8 mouse cellular contexts compared by ENCODE assay signal in the genomic region with DNA sequence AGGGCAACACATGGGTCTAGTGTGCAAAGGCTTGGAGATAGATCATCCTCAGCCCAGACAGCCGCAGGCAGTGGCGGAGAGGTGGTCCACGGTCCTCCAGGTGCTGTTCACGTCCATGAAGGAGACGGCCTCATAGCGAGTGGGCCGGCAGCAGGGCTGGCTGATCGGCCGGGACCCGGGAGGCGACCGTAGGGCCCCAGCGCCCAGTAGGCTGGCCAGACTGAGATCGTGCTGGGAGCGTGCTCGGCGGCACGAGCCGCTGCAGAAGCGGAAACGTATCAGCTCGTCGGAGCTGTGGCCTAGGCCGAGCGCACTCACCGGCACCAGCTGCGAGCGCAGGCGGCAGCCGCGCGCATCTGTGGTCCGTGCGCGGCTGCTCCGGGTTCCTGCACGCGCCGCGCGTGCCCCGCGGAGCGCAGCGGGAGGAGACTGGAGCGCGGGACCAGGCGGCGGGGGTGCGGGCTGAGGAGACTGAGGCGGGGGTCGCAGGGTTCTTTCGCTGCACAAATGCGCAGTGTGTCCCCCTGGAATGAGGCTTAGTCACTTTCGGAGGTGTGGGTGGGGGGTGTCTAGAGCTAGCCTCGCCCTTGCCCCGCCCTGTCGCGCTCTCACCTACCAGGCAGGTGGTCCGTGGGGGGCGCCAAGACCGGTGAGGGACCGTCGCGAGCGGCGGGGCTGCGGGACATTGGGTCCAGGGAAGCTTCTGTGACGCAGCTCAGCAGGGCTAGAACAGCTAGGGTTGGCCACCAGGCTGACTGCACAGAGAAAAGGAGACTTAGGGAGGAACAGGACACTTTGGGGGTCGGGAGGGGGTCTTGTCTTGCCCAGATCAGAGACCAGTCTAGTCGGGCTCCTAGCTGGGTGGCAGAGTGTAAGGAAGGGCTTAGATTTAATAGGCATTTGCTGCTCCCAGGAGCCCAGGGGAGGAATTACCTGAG. TPM values are rescaled to one million over a fixed set of nuclear protein-coding genes. Genes with fewer than 3 reads are reported as not detected.
DNase-seq lines count a peak whose midpoint lies in the region; ATAC-seq and TF ChIP-seq lines count a peak whose summit lies in the region.

No protein-coding gene starts in this region.

- peak; percentile 64 for ATAC-seq in embryonic facial prominence, embryonic 14.5 days (ENCODE audit: low read depth)
- ATAC-seq in intestine, embryonic 14.5 days (replicated peaks; ENCODE audit: low FRiP score, low TSS enrichment, low read depth) = peak; percentile 51
- ATAC-seq in liver, embryonic 14.5 days (ENCODE audit: insufficient read depth) = no peak
- 0 out of 2 replicates have a peak, but pooled peaks have one; percentile 35 for ATAC-seq in neutrophil, adult 5-6 weeks (ENCODE audit: extremely low read depth, insufficient number of reproducible peaks, low FRiP score, poor library complexity, severe bottlenecking)
- ATAC-seq in activated CD4-positive, CD25-positive, alpha-beta regulatory T cell, adult 4 months = no peak

- H3K36me3 ChIP-seq in embryonic facial prominence, embryonic 14.5 days (ENCODE audit: control insufficient read depth, insufficient read depth, low read length) = no peaks in the 10 kb centered on the region; the same call in 1 of the 2 replicates
- H3K36me3 ChIP-seq in intestine, embryonic 14.5 days (ENCODE audit: control insufficient read depth, insufficient read depth, low read length) = no peaks in the 10 kb centered on the region
- no peaks in the 10 kb centered on the region for H3K36me3 ChIP-seq in liver, embryonic 14.5 days (replicated peaks; ENCODE audit: control insufficient read depth, insufficient read depth, low read depth)

- peak overlapping the region; percentile 61 for H3K9ac ChIP-seq in embryonic facial prominence, embryonic 14.5 days (ENCODE audit: low read depth, low read length)
- peak overlapping the region; percentile 45 for H3K9ac ChIP-seq in intestine, embryonic 14.5 days (ENCODE audit: low read length)
- H3K9ac ChIP-seq in liver, embryonic 14.5 days (replicated peaks) = no peak overlapping the region

- H3K4me3 ChIP-seq in embryonic facial prominence, embryonic 14.5 days (ENCODE audit: low read depth, low read length) = peak overlapping the region; percentile 50
- H3K4me3 ChIP-seq in intestine, embryonic 14.5 days (ENCODE audit: low read depth, low read length) = peak overlapping the region; percentile 40
- peak overlapping the region; percentile 31 to 58 for H3K4me3 ChIP-seq in liver, embryonic 14.5 days (ENCODE audit: insufficient read depth in 1 of 2, low read depth in 2 of 2, low read length in 2 of 2)

- no peak overlapping the region for H3K27ac ChIP-seq in embryonic facial prominence, embryonic 14.5 days (replicated peaks; ENCODE audit: low read depth, low read length)
- H3K27ac ChIP-seq in intestine, embryonic 14.5 days (ENCODE audit: low read depth) = no peak overlapping the region
- H3K27ac ChIP-seq in liver, embryonic 14.5 days = no peak overlapping the region

- H3K4me2 ChIP-seq in embryonic facial prominence, embryonic 14.5 days (ENCODE audit: low read depth, low read length) = peak overlapping the region; percentile 98
- H3K4me2 ChIP-seq in intestine, embryonic 14.5 days (ENCODE audit: low read length) = peak overlapping the region; percentile 92
- peak overlapping the region; percentile 64 for H3K4me2 ChIP-seq in liver, embryonic 14.5 days (ENCODE audit: low read depth)

- TF ChIP-seq EP300 in liver, embryonic 14.5 days (IDR thresholded peaks at IDR 0.05; ENCODE audit: low read depth) = no peak

- H3K4me1 ChIP-seq in embryonic facial prominence, embryonic 14.5 days (ENCODE audit: control insufficient read depth, insufficient read depth, low read length) = peaks cover 15% of the 10 kb centered on the region; the same call in 1 of the 2 replicates
- peaks cover 20% of the 10 kb centered on the region for H3K4me1 ChIP-seq in intestine, embryonic 14.5 days (replicated peaks; ENCODE audit: control insufficient read depth, insufficient read depth, low read length)
- peaks cover 16 to 32% of the 10 kb centered on the region in 2 experiments for H3K4me1 ChIP-seq in liver, embryonic 14.5 days (replicated peaks; ENCODE audit: control insufficient read depth in 2 of 2, insufficient read depth in 2 of 2, low read length in 1 of 2)

- peak; percentile 49 for DNase-seq in gastrocnemius, postnatal 10 days
- no peak for DNase-seq in gastrocnemius, adult 18-20 months (ENCODE audit: low spot score)
- peak; percentile 68 for DNase-seq in ZHBTc4 (ENCODE audit: low read depth, low spot score)
- DNase-seq in embryonic facial prominence, embryonic 14.5 days (ENCODE audit: low spot score) = peak; percentile 75
- DNase-seq in intestine, embryonic 14.5 days (ENCODE audit: low spot score) = peak; percentile 73
- no peak for DNase-seq in liver, embryonic 14.5 days (ENCODE audit: low read depth in 3 of 3, low spot score in 3 of 3)

- TF ChIP-seq CTCF in liver, embryonic 14.5 days (IDR thresholded peaks at IDR 0.05; ENCODE audit: low read depth) = no peak

- under 1% methylated on average over 28 of the region's 71 CpGs for WGBS in embryonic facial prominence, embryonic 14.5 days
- WGBS in intestine, embryonic 14.5 days = 2% methylated on average over 66 of the region's 71 CpGs
- 4% methylated on average over 71 of the region's 71 CpGs for WGBS in liver, embryonic 14.5 days (ENCODE audit: insufficient replicate concordance)

- no peaks in the 10 kb centered on the region for H3K9me3 ChIP-seq in embryonic facial prominence, embryonic 14.5 days (ENCODE audit: control insufficient read depth, low read length)
- H3K9me3 ChIP-seq in intestine, embryonic 14.5 days (ENCODE audit: control insufficient read depth, low read length) = no peaks in the 10 kb centered on the region
- H3K9me3 ChIP-seq in liver, embryonic 14.5 days (ENCODE audit: control insufficient read depth, low read length) = peaks cover 3% of the 10 kb centered on the region

- peaks cover 34% of the 10 kb centered on the region for H3K27me3 ChIP-seq in embryonic facial prominence, embryonic 14.5 days (replicated peaks; ENCODE audit: control insufficient read depth, insufficient read depth, low read length)
- peaks cover 36% of the 10 kb centered on the region for H3K27me3 ChIP-seq in intestine, embryonic 14.5 days (replicated peaks; ENCODE audit: control insufficient read depth, insufficient read depth, low read length)
- peaks cover 63% of the 10 kb centered on the region for H3K27me3 ChIP-seq in liver, embryonic 14.5 days (ENCODE audit: control insufficient read depth, insufficient read depth, low read length)

RNA-seq across cellular contexts. Expression of a gene that starts 2.7 kb away (rescaled TPM):
- total RNA-seq in gastrocnemius, postnatal 10 days (2021) = 1 to 10 TPM in 1 of 2 experiments, under 1 TPM in 1; 0.68 to 1.1 TPM
- total RNA-seq in gastrocnemius, adult 18-20 months (2021) = under 1 TPM; 0.19 to 0.27 TPM
- polyA plus RNA-seq in embryonic facial prominence, embryonic 14.5 days (2014; fragmentation: Nextera tagmentation; extraction: Ambion mirVana) = 2.1 and 2.8 TPM in 2 replicates
- polyA plus RNA-seq in intestine, embryonic 14.5 days (2014; fragmentation: Nextera tagmentation; extraction: Ambion mirVana) = 7.0 and 7.2 TPM in 2 replicates
- 0.92 and 1.3 TPM in 2 replicates for polyA plus RNA-seq in liver, embryonic 14.5 days (2012; rRNA removed)
- 1.8 and 3.0 TPM in 2 replicates for polyA plus RNA-seq in liver, embryonic 14.5 days (2014; fragmentation: Nextera tagmentation; extraction: Ambion mirVana)
- total RNA-seq in neutrophil, adult 5-6 weeks (2017) = not detected in 2 replicates
- not detected for polyA plus RNA-seq in activated CD4-positive, CD25-positive, alpha-beta regulatory T cell, adult 4 months (2017; shearing (Covaris generic))

RNA-seq across cellular contexts. Expression of a gene that starts 12.0 kb away (rescaled TPM):
- 100 to 1,000 TPM; 146 to 154 TPM for total RNA-seq in gastrocnemius, postnatal 10 days (2021)
- total RNA-seq in gastrocnemius, adult 18-20 months (2021) = 100 to 1,000 TPM; 262 to 289 TPM
- 38.2 and 40.6 TPM in 2 replicates for polyA plus RNA-seq in embryonic facial prominence, embryonic 14.5 days (2014; fragmentation: Nextera tagmentation; extraction: Ambion mirVana)
- polyA plus RNA-seq in intestine, embryonic 14.5 days (2014; fragmentation: Nextera tagmentation; extraction: Ambion mirVana) = 43.2 and 43.3 TPM in 2 replicates
- 15.4 and 16.8 TPM in 2 replicates for polyA plus RNA-seq in liver, embryonic 14.5 days (2012; rRNA removed)
- polyA plus RNA-seq in liver, embryonic 14.5 days (2014; fragmentation: Nextera tagmentation; extraction: Ambion mirVana) = 14.9 and 18.2 TPM in 2 replicates
- 15.5 and 15.9 TPM in 2 replicates for total RNA-seq in neutrophil, adult 5-6 weeks (2017)
- 10 to 100 TPM; 13.7 to 15.6 TPM for polyA plus RNA-seq in activated CD4-positive, CD25-positive, alpha-beta regulatory T cell, adult 4 months (2017; shearing (Covaris generic))

RNA-seq across cellular contexts. Expression of a gene that starts 35.0 kb away (rescaled TPM):
- 1 to 10 TPM; 3.1 to 3.3 TPM for total RNA-seq in gastrocnemius, postnatal 10 days (2021)
- total RNA-seq in gastrocnemius, adult 18-20 months (2021) = 1 to 10 TPM; 3.1 to 3.2 TPM
- polyA plus RNA-seq in embryonic facial prominence, embryonic 14.5 days (2014; fragmentation: Nextera tagmentation; extraction: Ambion mirVana) = 13.4 and 15.0 TPM in 2 replicates
- 20.0 and 23.1 TPM in 2 replicates for polyA plus RNA-seq in intestine, embryonic 14.5 days (2014; fragmentation: Nextera tagmentation; extraction: Ambion mirVana)
- 6.8 and 6.9 TPM in 2 replicates for polyA plus RNA-seq in liver, embryonic 14.5 days (2012; rRNA removed)
- polyA plus RNA-seq in liver, embryonic 14.5 days (2014; fragmentation: Nextera tagmentation; extraction: Ambion mirVana) = 5.1 and 6.3 TPM in 2 replicates
- 10.6 and 11.8 TPM in 2 replicates for total RNA-seq in neutrophil, adult 5-6 weeks (2017)
- 10 to 100 TPM; 21.1 to 25.4 TPM for polyA plus RNA-seq in activated CD4-positive, CD25-positive, alpha-beta regulatory T cell, adult 4 months (2017; shearing (Covaris generic))

RNA-seq across cellular contexts. Expression of a gene that starts 39.7 kb away (rescaled TPM):
- total RNA-seq in gastrocnemius, postnatal 10 days (2021) = 10 to 100 TPM; 60.6 to 74.5 TPM
- 10 to 100 TPM; 82.2 to 83.6 TPM for total RNA-seq in gastrocnemius, adult 18-20 months (2021)
- polyA plus RNA-seq in embryonic facial prominence, embryonic 14.5 days (2014; fragmentation: Nextera tagmentation; extraction: Ambion mirVana) = 199 and 230 TPM in 2 replicates
- polyA plus RNA-seq in intestine, embryonic 14.5 days (2014; fragmentation: Nextera tagmentation; extraction: Ambion mirVana) = 213 and 219 TPM in 2 replicates
- polyA plus RNA-seq in liver, embryonic 14.5 days (2012; rRNA removed) = 118 and 122 TPM in 2 replicates
- polyA plus RNA-seq in liver, embryonic 14.5 days (2014; fragmentation: Nextera tagmentation; extraction: Ambion mirVana) = 152 and 165 TPM in 2 replicates
- 136 and 175 TPM in 2 replicates for total RNA-seq in neutrophil, adult 5-6 weeks (2017)
- polyA plus RNA-seq in activated CD4-positive, CD25-positive, alpha-beta regulatory T cell, adult 4 months (2017; shearing (Covaris generic)) = 100 to 1,000 TPM in 1 of 2 experiments, 10 to 100 TPM in 1; 75.9 to 111 TPM

RNA-seq across cellular contexts. Expression of a gene that starts 43.5 kb away (rescaled TPM):
- total RNA-seq in gastrocnemius, postnatal 10 days (2021) = 10 to 100 TPM; 12.3 to 15.0 TPM
- 1 to 10 TPM; 1.8 to 2.0 TPM for total RNA-seq in gastrocnemius, adult 18-20 months (2021)
- polyA plus RNA-seq in embryonic facial prominence, embryonic 14.5 days (2014; fragmentation: Nextera tagmentation; extraction: Ambion mirVana) = 34.3 and 42.8 TPM in 2 replicates
- polyA plus RNA-seq in intestine, embryonic 14.5 days (2014; fragmentation: Nextera tagmentation; extraction: Ambion mirVana) = 26.3 and 30.6 TPM in 2 replicates
- 2.1 and 2.4 TPM in 2 replicates for polyA plus RNA-seq in liver, embryonic 14.5 days (2012; rRNA removed)
- polyA plus RNA-seq in liver, embryonic 14.5 days (2014; fragmentation: Nextera tagmentation; extraction: Ambion mirVana) = 1.5 and 1.7 TPM in 2 replicates
- 0.61 TPM in 1 of 2 replicates, not detected in the other for total RNA-seq in neutrophil, adult 5-6 weeks (2017)
- polyA plus RNA-seq in activated CD4-positive, CD25-positive, alpha-beta regulatory T cell, adult 4 months (2017; shearing (Covaris generic)) = not detected

Comparison
In these comparisons a context has a peak if more than half of its experiments do, and no peak if none do; other contexts are left out.
1. DNase-seq: peak in gastrocnemius, postnatal 10 days (single experiment), ZHBTc4 (single experiment), embryonic facial prominence, embryonic 14.5 days (single experiment) and intestine, embryonic 14.5 days (single experiment); none in gastrocnemius, adult 18-20 months (single experiment) and liver, embryonic 14.5 days (0 of 3).
2. ATAC-seq: peak in embryonic facial prominence, embryonic 14.5 days (single experiment), intestine, embryonic 14.5 days (single experiment) and neutrophil, adult 5-6 weeks (single experiment); none in liver, embryonic 14.5 days (single experiment) and activated CD4-positive, CD25-positive, alpha-beta regulatory T cell, adult 4 months (single experiment).
3. Peak in every context shown above with its lines, with median percentiles within 50 percentile points of each other: H3K4me2 ChIP-seq and H3K4me3 ChIP-seq.